Mouse (Mus musculus) intestine, embryonic 15.5 days (tissue): ENCODE measurements at regions not wholly inside any gene's neighbourhood (a gene's known extent, or its start where the extent isn't known, plus 50 kb on each side); places are given as distances from the start of the nearest gene placed in this dataset.

Experiments
- ATAC-seq: fragments of 200-750 bp; cut with Nextera tagmentation; 2 replicates; pipeline ENCODE4 v1.8.0; 2017; ENCODE audit warnings: moderate TSS enrichment, moderate library complexity
- H3K27ac ChIP-seq: fragments of 300-500 bp; sonication (generic); 2 replicates; pipeline ENCODE4 v1.5.1; 2015; ENCODE audit warnings: mild to moderate bottlenecking, inconsistent platforms
- H3K27me3 ChIP-seq: fragments of 300-500 bp; sonication (generic); replicated peaks from 2 replicates; pipeline ENCODE4 v1.6.1; 2015; ENCODE audit warnings: inconsistent platforms
- H3K36me3 ChIP-seq: fragments of 300-500 bp; sonication (generic); 2 replicates; pipeline ENCODE4 v1.6.1; 2015; ENCODE audit warnings: inconsistent platforms
- H3K4me1 ChIP-seq: fragments of 300-500 bp; sonication (generic); replicated peaks from 2 replicates; pipeline ENCODE4 v1.6.1; 2015; ENCODE audit warnings: inconsistent platforms
- H3K4me2 ChIP-seq: fragments of 300-500 bp; sonication (generic); replicated peaks from 2 replicates; pipeline ENCODE4 v1.6.1; 2015; ENCODE audit warnings: mild to moderate bottlenecking, inconsistent platforms
- H3K4me3 ChIP-seq: fragments of 300-500 bp; sonication (generic); replicated peaks from 2 replicates; pipeline ENCODE4 v1.5.1; 2015; ENCODE audit warnings: inconsistent platforms
- H3K9ac ChIP-seq: fragments of 300-500 bp; sonication (generic); 2 replicates; pipeline ENCODE4 v1.6.1; 2015; ENCODE audit warnings: inconsistent platforms
- H3K9me3 ChIP-seq: fragments of 300-500 bp; sonication (generic); 2 replicates; pipeline ENCODE4 v1.6.1; 2016; ENCODE audit warnings: inconsistent platforms
- WGBS: fragments of 180-500 bp; shearing (Covaris S2); methylation state at CpG from one replicate; pipeline ENCODE4 v1.1.7; 2015; 5-methylcytosine and 5-hydroxymethylcytosine counted together

GRCm38 (mm10) chr10:17130661-17131060 lies 592.4 kb upstream of the Cited2 start:
- Histone ChIP-seq H3K4me2 (no peak overlapping the region), H3K4me1 (no peaks in the 10 kb centered on the region), H3K9ac (no peak overlapping the region), H3K4me3 (no peak overlapping the region), H3K9me3 (no peaks in the 10 kb centered on the region), H3K27ac (no peak overlapping the region), H3K36me3 (no peaks in the 10 kb centered on the region), H3K27me3 (no peaks in the 10 kb centered on the region)
- no peak for ATAC-seq
- 82% methylated on average over 1 of the region's 1 CpGs for WGBS

GRCm38 (mm10) chr10:17131763-17132162 lies 591.3 kb upstream of the Cited2 start:
- Histone ChIP-seq H3K9me3 (no peaks in the 10 kb centered on the region), H3K4me2 (no peak overlapping the region), H3K36me3 (no peaks in the 10 kb centered on the region), H3K4me3 (no peak overlapping the region), H3K4me1 (no peaks in the 10 kb centered on the region), H3K9ac (no peak overlapping the region), H3K27ac (no peak overlapping the region), H3K27me3 (no peaks in the 10 kb centered on the region)
- ATAC-seq: no peak
- 36% methylated on average over 4 of the region's 4 CpGs for WGBS

- no peaks in the 10 kb centered on the region for H3K36me3 ChIP-seq
- no peaks in the 10 kb centered on the region for H3K9me3 ChIP-seq
- H3K4me2 ChIP-seq: no peak overlapping the region
- no peak for ATAC-seq
- H3K4me3 ChIP-seq: no peak overlapping the region
- WGBS: 56% methylated on average over 3 of the region's 3 CpGs
- H3K27me3 ChIP-seq: no peaks in the 10 kb centered on the region
- H3K4me1 ChIP-seq: no peaks in the 10 kb centered on the region
- H3K9ac ChIP-seq: no peak overlapping the region
- no peak overlapping the region for H3K27ac ChIP-seq
Measured at GRCm38 (mm10) chr10:17175385-17175784, 547.6 kb upstream of the Cited2 start.

GRCm38 (mm10) chr10:17177054-17177453 lies 546.0 kb upstream of the Cited2 start:
- Histone ChIP-seq H3K9me3 (no peaks in the 10 kb centered on the region), H3K4me2 (no peak overlapping the region), H3K27me3 (no peaks in the 10 kb centered on the region), H3K4me1 (no peaks in the 10 kb centered on the region), H3K27ac (no peak overlapping the region), H3K36me3 (no peaks in the 10 kb centered on the region), H3K9ac (no peak overlapping the region), H3K4me3 (no peak overlapping the region)
- 74% methylated on average over 1 of the region's 1 CpGs for WGBS
- ATAC-seq: no peak

- no peaks in the 10 kb centered on the region for H3K9me3 ChIP-seq
- H3K36me3 ChIP-seq: no peaks in the 10 kb centered on the region
- H3K27ac ChIP-seq: no peak overlapping the region
- H3K4me3 ChIP-seq: no peak overlapping the region
- no peak for ATAC-seq
- H3K27me3 ChIP-seq: no peaks in the 10 kb centered on the region
- no peaks in the 10 kb centered on the region for H3K4me1 ChIP-seq
- WGBS: 77% methylated on average over 4 of the region's 4 CpGs
- H3K4me2 ChIP-seq: no peak overlapping the region
- no peak overlapping the region for H3K9ac ChIP-seq
Measured at GRCm38 (mm10) chr10:17177503-17178278, 545.3 kb upstream of the Cited2 start.

GRCm38 (mm10) chr10:17178627-17179026 lies 544.4 kb upstream of the Cited2 start:
- H3K4me1 ChIP-seq: no peaks in the 10 kb centered on the region
- H3K4me2 ChIP-seq: no peak overlapping the region
- H3K9me3 ChIP-seq: no peaks in the 10 kb centered on the region
- H3K27me3 ChIP-seq: no peaks in the 10 kb centered on the region
- H3K4me3 ChIP-seq: no peak overlapping the region
- no peaks in the 10 kb centered on the region for H3K36me3 ChIP-seq
- no peak overlapping the region for H3K27ac ChIP-seq
- ATAC-seq: no peak
- H3K9ac ChIP-seq: no peak overlapping the region

GRCm38 (mm10) chr10:17184418-17184817 lies 538.6 kb upstream of the Cited2 start:
- Histone ChIP-seq H3K36me3 (no peaks in the 10 kb centered on the region), H3K27me3 (no peaks in the 10 kb centered on the region), H3K4me3 (no peak overlapping the region), H3K9me3 (no peaks in the 10 kb centered on the region), H3K4me2 (no peak overlapping the region), H3K27ac (no peak overlapping the region), H3K9ac (no peak overlapping the region), H3K4me1 (no peaks in the 10 kb centered on the region)
- 46% methylated on average over 2 of the region's 2 CpGs for WGBS
- ATAC-seq: peak; percentile 59

- 61% methylated on average over 12 of the region's 12 CpGs for WGBS
- Histone ChIP-seq H3K4me3 (no peak overlapping the region), H3K4me1 (no peaks in the 10 kb centered on the region), H3K27ac (no peak overlapping the region), H3K4me2 (no peak overlapping the region), H3K9me3 (no peaks in the 10 kb centered on the region), H3K9ac (no peak overlapping the region), H3K27me3 (no peaks in the 10 kb centered on the region), H3K36me3 (no peaks in the 10 kb centered on the region)
- ATAC-seq: no peak
Measured at GRCm38 (mm10) chr10:17196205-17196604, 526.8 kb upstream of the Cited2 start.

- H3K4me2 ChIP-seq: no peak overlapping the region
- no peaks in the 10 kb centered on the region for H3K36me3 ChIP-seq
- H3K27me3 ChIP-seq: no peaks in the 10 kb centered on the region
- 41% methylated on average over 1 of the region's 1 CpGs for WGBS
- no peak overlapping the region for H3K9ac ChIP-seq
- no peak for ATAC-seq
- no peaks in the 10 kb centered on the region for H3K4me1 ChIP-seq
- no peaks in the 10 kb centered on the region for H3K9me3 ChIP-seq
- no peak overlapping the region for H3K4me3 ChIP-seq
- no peak overlapping the region for H3K27ac ChIP-seq
Measured at GRCm38 (mm10) chr10:17196636-17197035, 526.4 kb upstream of the Cited2 start.

GRCm38 (mm10) chr10:17200524-17201426 lies 522.2 kb upstream of the Cited2 start:
- ATAC-seq: no peak
- no peak overlapping the region for H3K4me3 ChIP-seq
- H3K4me2 ChIP-seq: no peak overlapping the region
- no peak overlapping the region for H3K9ac ChIP-seq
- H3K36me3 ChIP-seq: no peaks in the 10 kb centered on the region
- H3K9me3 ChIP-seq: no peaks in the 10 kb centered on the region
- H3K27ac ChIP-seq: no peak overlapping the region
- no peaks in the 10 kb centered on the region for H3K27me3 ChIP-seq
- no peaks in the 10 kb centered on the region for H3K4me1 ChIP-seq
- 89% methylated on average over 8 of the region's 8 CpGs for WGBS

- no peaks in the 10 kb centered on the region for H3K36me3 ChIP-seq
- 79% methylated on average over 1 of the region's 1 CpGs for WGBS
- no peak overlapping the region for H3K4me2 ChIP-seq
- no peaks in the 10 kb centered on the region for H3K4me1 ChIP-seq
- no peak overlapping the region for H3K27ac ChIP-seq
- no peaks in the 10 kb centered on the region for H3K9me3 ChIP-seq
- H3K27me3 ChIP-seq: no peaks in the 10 kb centered on the region
- H3K4me3 ChIP-seq: no peak overlapping the region
- ATAC-seq: no peak
- H3K9ac ChIP-seq: no peak overlapping the region
Measured at GRCm38 (mm10) chr10:17201427-17201745, 521.6 kb upstream of the Cited2 start.

GRCm38 (mm10) chr10:17202556-17203415 lies 520.2 kb upstream of the Cited2 start:
- H3K9me3 ChIP-seq: no peaks in the 10 kb centered on the region
- H3K4me2 ChIP-seq: no peak overlapping the region
- ATAC-seq: no peak
- no peak overlapping the region for H3K9ac ChIP-seq
- H3K27ac ChIP-seq: no peak overlapping the region
- 32% methylated on average over 4 of the region's 4 CpGs for WGBS
- no peaks in the 10 kb centered on the region for H3K4me1 ChIP-seq
- no peak overlapping the region for H3K4me3 ChIP-seq
- no peaks in the 10 kb centered on the region for H3K27me3 ChIP-seq
- no peaks in the 10 kb centered on the region for H3K36me3 ChIP-seq
